In genomic region chr2:30981790-30982513, GRCm38 (mm10) we compare ENCODE assay signal across 8 mouse cellular contexts. TPM values are rescaled to one million over a fixed set of nuclear protein-coding genes. Genes with fewer than 3 reads are reported as not detected.
DNase-seq lines count a peak whose midpoint lies in the region; ATAC-seq lines count a peak whose summit lies in the region.

Gene BC005624 (minus strand): TSS chr2:30982201.
Gene Usp20 (plus strand): TSS chr2:30982279.

- peak within 1 kb of the TSS; percentile 60; the same call in 1 of the 2 replicates for H3K27ac ChIP-seq in forebrain, embryonic 14.5 days (ENCODE audit: low read depth, low read length)
- H3K27ac ChIP-seq in neural tube, embryonic 15.5 days (replicated peaks) = peak within 1 kb of the TSS; percentile 87

- H3K9ac ChIP-seq in forebrain, embryonic 14.5 days (ENCODE audit: low read length) = peak within 1 kb of the TSS; percentile 77
- peak within 1 kb of the TSS; percentile 82 for H3K9ac ChIP-seq in neural tube, embryonic 15.5 days (replicated peaks)

- no peaks in the 10 kb centered on the region for H3K9me3 ChIP-seq in forebrain, embryonic 14.5 days (replicated peaks; ENCODE audit: control insufficient read depth, low read length)
- no peaks in the 10 kb centered on the region for H3K9me3 ChIP-seq in neural tube, embryonic 15.5 days (replicated peaks)

- DNase-seq in ES-CJ7 (ENCODE audit: low read depth, low spot score) = peak; percentile 100
- peak; percentile 99 for DNase-seq in cerebellum, adult 11 months
- peak; percentile 100 for DNase-seq in forebrain, embryonic 14.5 days (ENCODE audit: low spot score)
- peak; percentile 99 for DNase-seq in heart, postnatal 14 days
- DNase-seq in layer of hippocampus, adult 11-12 months (ENCODE audit: low spot score) = peak; percentile 100
- DNase-seq in lung, adult 18-20 months = peak; percentile 100
- DNase-seq in testis, postnatal 14 days (ENCODE audit: low spot score) = peak; percentile 100

- peak; percentile 98 for ATAC-seq in forebrain, embryonic 14.5 days
- peak; percentile 98 for ATAC-seq in neural tube, embryonic 15.5 days (ENCODE audit: low FRiP score)

- H3K4me3 ChIP-seq in forebrain, embryonic 14.5 days (ENCODE audit: low read depth, low read length) = peak within 1 kb of the TSS; percentile 54
- peak within 1 kb of the TSS; percentile 89 for H3K4me3 ChIP-seq in neural tube, embryonic 15.5 days (replicated peaks)

- peaks cover 7% of the 10 kb centered on the region; the same call in 1 of the 2 replicates for H3K4me1 ChIP-seq in forebrain, embryonic 14.5 days (ENCODE audit: control insufficient read depth, insufficient read depth, low read length)
- H3K4me1 ChIP-seq in neural tube, embryonic 15.5 days = peaks cover 31% of the 10 kb centered on the region

- intact Hi-C loops in heart, postnatal 14 days (cut with DNase I) = no loop called here

- H3K36me3 ChIP-seq in forebrain, embryonic 14.5 days (ENCODE audit: control insufficient read depth, insufficient read depth, low read length) = peaks cover 30% of the 10 kb centered on the region
- peaks cover 24% of the 10 kb centered on the region for H3K36me3 ChIP-seq in neural tube, embryonic 15.5 days

- WGBS in forebrain, embryonic 14.5 days = under 1% methylated on average over 66 of the region's 66 CpGs
- under 1% methylated on average over 65 of the region's 66 CpGs for WGBS in neural tube, embryonic 15.5 days

- H3K4me2 ChIP-seq in forebrain, embryonic 14.5 days (ENCODE audit: low read length) = peak within 1 kb of the TSS; percentile 74
- peak within 1 kb of the TSS; percentile 87 for H3K4me2 ChIP-seq in neural tube, embryonic 15.5 days

- H3K27me3 ChIP-seq in forebrain, embryonic 14.5 days (replicated peaks; ENCODE audit: control insufficient read depth, insufficient read depth, low read length) = no peaks in the 10 kb centered on the region
- no peaks in the 10 kb centered on the region for H3K27me3 ChIP-seq in neural tube, embryonic 15.5 days (replicated peaks)

RNA-seq across cellular contexts. Expression of gene BC005624, which starts in this region (rescaled TPM):
- polyA plus RNA-seq in forebrain, embryonic 14.5 days (2014; fragmentation: Nextera tagmentation; extraction: Ambion mirVana) = 60.1 and 67.6 TPM in 2 replicates
- 10 to 100 TPM; 18.4 to 18.7 TPM for total RNA-seq in heart, postnatal 14 days (2021)
- polyA plus RNA-seq in neural tube, embryonic 15.5 days (2015; fragmentation: Nextera tagmentation; extraction: Ambion mirVana) = 86.5 and 93.2 TPM in 2 replicates

RNA-seq across cellular contexts. Expression of gene Usp20, which starts in this region (rescaled TPM):
- 18.7 and 27.1 TPM in 2 replicates for polyA plus RNA-seq in forebrain, embryonic 14.5 days (2014; fragmentation: Nextera tagmentation; extraction: Ambion mirVana)
- 10 to 100 TPM; 55.6 to 56.6 TPM for total RNA-seq in heart, postnatal 14 days (2021)
- 44.3 and 49.7 TPM in 2 replicates for polyA plus RNA-seq in neural tube, embryonic 15.5 days (2015; fragmentation: Nextera tagmentation; extraction: Ambion mirVana)

Comparison
In these comparisons a context has a peak if more than half of its experiments do, and no peak if none do; other contexts are left out.
1. Peak in every context shown above with its lines: DNase-seq, ATAC-seq, H3K4me3 ChIP-seq and H3K27ac ChIP-seq.